Comparison of ENCODE assay signal across 9 mouse cellular contexts in the genomic region with DNA sequence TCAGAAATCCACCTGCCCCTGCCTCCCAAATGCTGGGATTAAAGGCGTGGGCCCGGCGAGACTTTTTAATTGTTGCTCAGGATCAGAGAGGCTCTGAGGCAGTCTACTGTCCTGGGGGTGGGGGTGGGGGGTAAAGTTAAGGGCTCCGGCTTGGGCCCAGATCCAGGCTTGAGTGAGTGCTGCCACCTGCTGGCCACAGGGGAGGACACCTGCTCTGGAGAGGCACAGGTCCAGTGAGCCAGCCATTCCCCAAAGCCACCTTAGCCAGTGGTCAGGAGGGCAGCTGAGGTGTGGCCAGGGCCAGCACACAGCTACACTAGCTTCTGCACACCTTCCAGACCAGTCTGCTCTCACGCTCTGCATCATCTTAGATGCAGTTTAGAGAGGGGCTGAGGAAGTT. TPM values are rescaled to one million over a fixed set of nuclear protein-coding genes. Genes with fewer than 3 reads are reported as not detected.
DNase-seq lines count a peak whose midpoint lies in the region; ATAC-seq and TF ChIP-seq lines count a peak whose summit lies in the region.
"Had no signal": no experiment of that assay in that cellular context is flagged by ENCODE, and none has a peak within 500 bp of the region (broad histone marks: within the 10 kb centered on the region; RNA-seq: fewer than 3 reads in every experiment).

No protein-coding gene starts in this region.

- no peak overlapping the region for H3K4me2 ChIP-seq in liver, postnatal 0 days (ENCODE audit: low read depth, low read length)
- H3K4me2 ChIP-seq in neural tube, embryonic 12.5 days (replicated peaks), result no peak overlapping the region
- H3K4me2 ChIP-seq: limb, embryonic 15.5 days had no signal

- peak; percentile 90 for TF ChIP-seq CTCF in liver, postnatal 0 days (IDR thresholded peaks at IDR 0.05; ENCODE audit: low read depth)
- TF ChIP-seq CTCF in testis, adult 2 months (IDR thresholded peaks at IDR 0.05; ENCODE audit: control insufficient read depth, insufficient read depth, insufficient replicate concordance, low read depth, low read length), result peak; percentile 85; the same call in 1 of the 2 replicates

- TF ChIP-seq EP300 in liver, postnatal 0 days (IDR thresholded peaks at IDR 0.05; ENCODE audit: low read depth), result no peak

- peak; percentile 62; the same call in 1 of the 2 replicates for ATAC-seq in liver, postnatal 0 days
- peak; percentile 58 for ATAC-seq in neural tube, embryonic 12.5 days (ENCODE audit: low FRiP score, low read depth)

- H3K9me3 ChIP-seq in liver, postnatal 0 days (ENCODE audit: low read length), result no peaks in the 10 kb centered on the region
- H3K9me3 ChIP-seq in neural tube, embryonic 12.5 days, result no peaks in the 10 kb centered on the region
- H3K9me3 ChIP-seq: limb, embryonic 15.5 days had no signal

- no peak for TF ChIP-seq POLR2A in testis, adult 2 months (IDR thresholded peaks at IDR 0.05; ENCODE audit: control insufficient read depth, low read depth, low read length)

- no peak overlapping the region for H3K27ac ChIP-seq in liver, postnatal 0 days (ENCODE audit: low read depth)
- H3K27ac ChIP-seq in neural tube, embryonic 12.5 days, result no peak overlapping the region
- H3K27ac ChIP-seq in testis, adult 2 months (ENCODE audit: control insufficient read depth, insufficient read depth, low read depth, low read length), result no peak overlapping the region
- H3K27ac ChIP-seq: limb, embryonic 15.5 days had no signal

- DNase-seq in layer of hippocampus, adult 11-12 months (ENCODE audit: low spot score), result peak; percentile 71
- no peak for DNase-seq in layer of hippocampus, adult 9-11 months
- DNase-seq in cerebellum, postnatal 14 days, result peak; percentile 87 to 92
- DNase-seq in gastrocnemius, postnatal 25 days, result peak; percentile 59
- peak; percentile 78 for DNase-seq in kidney, adult 18-20 months
- peak; percentile 84 for DNase-seq in liver, postnatal 0 days

- peaks cover 44% of the 10 kb centered on the region for H3K27me3 ChIP-seq in liver, postnatal 0 days (ENCODE audit: insufficient read depth, low read length)
- H3K27me3 ChIP-seq in neural tube, embryonic 12.5 days (replicated peaks), result peaks cover 45% of the 10 kb centered on the region
- no peaks in the 10 kb centered on the region for H3K27me3 ChIP-seq in testis, adult 2 months (ENCODE audit: control insufficient read depth, insufficient read depth, low read length)

- H3K9ac ChIP-seq in liver, postnatal 0 days (replicated peaks), result no peak overlapping the region
- H3K9ac ChIP-seq in neural tube, embryonic 12.5 days, result no peak overlapping the region
- H3K9ac ChIP-seq: limb, embryonic 15.5 days had no signal

- 15% methylated on average over 5 of the region's 5 CpGs for whole genome bisulfite sequencing in liver, postnatal 0 days (ENCODE audit: insufficient replicate concordance)
- 5% methylated on average over 5 of the region's 5 CpGs for WGBS in neural tube, embryonic 12.5 days

- no peak overlapping the region for H3K4me3 ChIP-seq in liver, postnatal 0 days (ENCODE audit: low read depth, low read length)
- H3K4me3 ChIP-seq in neural tube, embryonic 12.5 days, result no peak overlapping the region
- no peak overlapping the region for H3K4me3 ChIP-seq in testis, adult 2 months (ENCODE audit: control insufficient read depth, low read depth, low read length)
- H3K4me3 ChIP-seq: limb, embryonic 15.5 days had no signal

- peaks cover 18% of the 10 kb centered on the region; the same call in 1 of the 2 replicates for H3K36me3 ChIP-seq in liver, postnatal 0 days (replicated peaks; ENCODE audit: insufficient read depth, low read length)
- H3K36me3 ChIP-seq in neural tube, embryonic 12.5 days, result peaks cover 38% of the 10 kb centered on the region
- H3K36me3 ChIP-seq in testis, adult 2 months (ENCODE audit: control insufficient read depth, insufficient read depth, low read length), result no peaks in the 10 kb centered on the region

- H3K4me1 ChIP-seq in liver, postnatal 0 days (ENCODE audit: insufficient read depth), result peaks cover 5% of the 10 kb centered on the region; the same call in 1 of the 2 replicates
- H3K4me1 ChIP-seq in neural tube, embryonic 12.5 days, result peaks cover 39% of the 10 kb centered on the region
- peaks cover 10% of the 10 kb centered on the region for H3K4me1 ChIP-seq in testis, adult 2 months (ENCODE audit: control insufficient read depth, insufficient read depth, low read length)

RNA-seq across cellular contexts. Expression of gene Nmt1, which starts 35.0 kb away (rescaled TPM):
- total RNA-seq in gastrocnemius, postnatal 25 days (2021), result 10 to 100 TPM; 35.6 to 36.7 TPM
- polyA plus RNA-seq in liver, postnatal 0 days (2015; fragmentation: Nextera tagmentation; extraction: Ambion mirVana), result 37.5 and 37.7 TPM in 2 replicates
- polyA plus RNA-seq in neural tube, embryonic 12.5 days (2016; fragmentation: Nextera tagmentation; extraction: Ambion mirVana), result 44.9 and 49.7 TPM in 2 replicates
- polyA plus RNA-seq in testis, adult 2 months (2012; rRNA removed), result 97.3 and 100 TPM in 2 replicates

RNA-seq across cellular contexts. Expression of gene Dcakd, which starts 35.2 kb away (rescaled TPM):
- 10 to 100 TPM; 22.0 to 28.2 TPM for total RNA-seq in gastrocnemius, postnatal 25 days (2021)
- 32.3 and 32.5 TPM in 2 replicates for polyA plus RNA-seq in liver, postnatal 0 days (2015; fragmentation: Nextera tagmentation; extraction: Ambion mirVana)
- polyA plus RNA-seq in neural tube, embryonic 12.5 days (2016; fragmentation: Nextera tagmentation; extraction: Ambion mirVana), result 150 and 170 TPM in 2 replicates
- polyA plus RNA-seq in testis, adult 2 months (2012; rRNA removed), result 24.0 and 26.8 TPM in 2 replicates

RNA-seq across cellular contexts. Expression of gene C1ql1, which starts 46.5 kb away (rescaled TPM):
- total RNA-seq in gastrocnemius, postnatal 25 days (2021), result under 1 TPM in 1 of 2 experiments, not detected in 1; 0.18 TPM
- 0.12 TPM in 1 of 2 replicates, not detected in the other for polyA plus RNA-seq in liver, postnatal 0 days (2015; fragmentation: Nextera tagmentation; extraction: Ambion mirVana)
- polyA plus RNA-seq in neural tube, embryonic 12.5 days (2016; fragmentation: Nextera tagmentation; extraction: Ambion mirVana), result 2.9 and 3.8 TPM in 2 replicates
- 0.77 and 0.80 TPM in 2 replicates for polyA plus RNA-seq in testis, adult 2 months (2012; rRNA removed)
